Mouse (Mus musculus): ENCODE results near the gene Insig1. TPM values are rescaled to one million over a fixed set of nuclear protein-coding genes. Genes with fewer than 3 reads are reported as not detected.

Gene Insig1
- polyA plus RNA-seq, 1 experiment from 2014 or later: 57.6 TPM

- 14% methylated on average over 4 of the region's 4 CpGs for WGBS
- Histone ChIP-seq H3K36me3 (no peaks in the 10 kb centered on the region), H3K27me3 (no peaks in the 10 kb centered on the region), H3K27ac (no peak overlapping the region), H3K4me3 (no peak overlapping the region), H3K9me3 (no peaks in the 10 kb centered on the region), H3K4me2 (no peak overlapping the region), H3K9ac (no peak overlapping the region), H3K4me1 (no peaks in the 10 kb centered on the region)
- peak; percentile 43; the same call in 1 of the 2 replicates for ATAC-seq (ENCODE audit: borderline replicate concordance, extremely low read depth, low FRiP score, low TSS enrichment)
Observed at GRCm38 (mm10) chr5:28093874-28094273, 22.7 kb downstream of the Insig1 start.

- WGBS: 69% methylated on average over 3 of the region's 3 CpGs
Observed at GRCm38 (mm10) chr5:28094393-28094792, 23.2 kb downstream of the Insig1 start.

GRCm38 (mm10) chr5:28094846-28095245 lies 23.7 kb downstream of the Insig1 start:
- WGBS: 65% methylated on average over 6 of the region's 6 CpGs
- no peak overlapping the region for H3K27ac ChIP-seq
- no peak for ATAC-seq (ENCODE audit: borderline replicate concordance, extremely low read depth, low FRiP score, low TSS enrichment)

More at GRCm38 (mm10) chr5:28094393-28094792, 23.2 kb downstream of the Insig1 start:
- Histone ChIP-seq H3K27me3 (no peaks in the 10 kb centered on the region), H3K9me3 (no peaks in the 10 kb centered on the region), H3K4me1 (no peaks in the 10 kb centered on the region), H3K9ac (no peak overlapping the region), H3K4me2 (no peak overlapping the region), H3K4me3 (no peak overlapping the region), H3K27ac (no peak overlapping the region), H3K36me3 (no peaks in the 10 kb centered on the region)
- no peak for ATAC-seq (ENCODE audit: borderline replicate concordance, extremely low read depth, low FRiP score, low TSS enrichment)

GRCm38 (mm10) chr5:28095671-28096070 lies 24.5 kb downstream of the Insig1 start:
- H3K9me3 ChIP-seq: no peaks in the 10 kb centered on the region
- no peak overlapping the region for H3K4me3 ChIP-seq
- no peak overlapping the region for H3K4me2 ChIP-seq
- no peak for ATAC-seq (ENCODE audit: borderline replicate concordance, extremely low read depth, low FRiP score, low TSS enrichment)
- WGBS: 71% methylated on average over 2 of the region's 2 CpGs
- H3K27ac ChIP-seq: no peak overlapping the region
- H3K4me1 ChIP-seq: no peaks in the 10 kb centered on the region
- H3K36me3 ChIP-seq: no peaks in the 10 kb centered on the region
- no peaks in the 10 kb centered on the region for H3K27me3 ChIP-seq
- no peak overlapping the region for H3K9ac ChIP-seq

More at GRCm38 (mm10) chr5:28094846-28095245, 23.7 kb downstream of the Insig1 start:
- H3K4me2 ChIP-seq: no peak overlapping the region
- H3K4me1 ChIP-seq: no peaks in the 10 kb centered on the region
- H3K9me3 ChIP-seq: no peaks in the 10 kb centered on the region
- no peak overlapping the region for H3K9ac ChIP-seq
- no peaks in the 10 kb centered on the region for H3K36me3 ChIP-seq
- H3K4me3 ChIP-seq: no peak overlapping the region
- H3K27me3 ChIP-seq: no peaks in the 10 kb centered on the region

- Histone ChIP-seq H3K27me3 (no peaks in the 10 kb centered on the region), H3K4me3 (no peak overlapping the region), H3K4me1 (no peaks in the 10 kb centered on the region), H3K9me3 (no peaks in the 10 kb centered on the region; the same call in 1 of the 2 replicates), H3K27ac (no peak overlapping the region), H3K36me3 (no peaks in the 10 kb centered on the region), H3K9ac (no peak overlapping the region), H3K4me2 (no peak overlapping the region)
- 66% methylated on average over 4 of the region's 4 CpGs for WGBS
- ATAC-seq (ENCODE audit: borderline replicate concordance, extremely low read depth, low FRiP score, low TSS enrichment): no peak
Observed at GRCm38 (mm10) chr5:28106966-28107365, 35.8 kb downstream of the Insig1 start.

GRCm38 (mm10) chr5:28107974-28108373 lies 36.8 kb downstream of the Insig1 start:
- Histone ChIP-seq H3K36me3 (no peaks in the 10 kb centered on the region), H3K27me3 (no peaks in the 10 kb centered on the region), H3K4me2 (no peak overlapping the region), H3K9me3 (no peaks in the 10 kb centered on the region; the same call in 1 of the 2 replicates), H3K4me3 (no peak overlapping the region), H3K27ac (no peak overlapping the region), H3K4me1 (no peaks in the 10 kb centered on the region), H3K9ac (no peak overlapping the region)
- 78% methylated on average over 6 of the region's 6 CpGs for WGBS
- ATAC-seq (ENCODE audit: borderline replicate concordance, extremely low read depth, low FRiP score, low TSS enrichment): no peak

- no peak for ATAC-seq (ENCODE audit: borderline replicate concordance, extremely low read depth, low FRiP score, low TSS enrichment)
Observed at GRCm38 (mm10) chr5:28110881-28111280, 39.7 kb downstream of the Insig1 start.

GRCm38 (mm10) chr5:28117251-28117880 lies 46.2 kb downstream of the Insig1 start:
- H3K27ac ChIP-seq: no peak overlapping the region
- ATAC-seq (ENCODE audit: borderline replicate concordance, extremely low read depth, low FRiP score, low TSS enrichment): no peak
- H3K4me1 ChIP-seq: peaks cover 8% of the 10 kb centered on the region
- H3K36me3 ChIP-seq: no peaks in the 10 kb centered on the region
- peak overlapping the region; percentile 54; the same call in 1 of the 2 replicates for H3K4me2 ChIP-seq
- H3K9ac ChIP-seq: no peak overlapping the region
- H3K4me3 ChIP-seq: no peak overlapping the region
- H3K27me3 ChIP-seq: peaks cover 59% of the 10 kb centered on the region
- 8% methylated on average over 13 of the region's 13 CpGs for WGBS
- no peaks in the 10 kb centered on the region for H3K9me3 ChIP-seq

More at GRCm38 (mm10) chr5:28110881-28111280, 39.7 kb downstream of the Insig1 start:
- Histone ChIP-seq H3K4me2 (no peak overlapping the region), H3K9ac (no peak overlapping the region), H3K27me3 (no peaks in the 10 kb centered on the region; the same call in 1 of the 2 replicates), H3K4me3 (no peak overlapping the region), H3K9me3 (no peaks in the 10 kb centered on the region; the same call in 1 of the 2 replicates), H3K36me3 (no peaks in the 10 kb centered on the region), H3K27ac (no peak overlapping the region), H3K4me1 (no peaks in the 10 kb centered on the region)
- 53% methylated on average over 2 of the region's 2 CpGs for WGBS

GRCm38 (mm10) chr5:28117882-28118530 lies 46.8 kb downstream of the Insig1 start:
- H3K9me3 ChIP-seq: no peaks in the 10 kb centered on the region
- H3K4me3 ChIP-seq: peak overlapping the region; percentile 31
- no peak overlapping the region for H3K9ac ChIP-seq
- H3K4me1 ChIP-seq: peaks cover 8% of the 10 kb centered on the region
- no peak for ATAC-seq (ENCODE audit: borderline replicate concordance, extremely low read depth, low FRiP score, low TSS enrichment)
- H3K27me3 ChIP-seq: peaks cover 66% of the 10 kb centered on the region
- no peaks in the 10 kb centered on the region for H3K36me3 ChIP-seq
- no peak overlapping the region for H3K27ac ChIP-seq
- WGBS: under 1% methylated on average over 30 of the region's 30 CpGs
- peak overlapping the region; percentile 54 for H3K4me2 ChIP-seq

GRCm38 (mm10) chr5:28118531-28118925 lies 47.4 kb downstream of the Insig1 start:
- Histone ChIP-seq H3K4me3 (peak overlapping the region; percentile 31), H3K4me1 (peaks cover 11% of the 10 kb centered on the region), H3K27me3 (peaks cover 71% of the 10 kb centered on the region), H3K27ac (no peak overlapping the region), H3K4me2 (peak overlapping the region; percentile 54), H3K9me3 (no peaks in the 10 kb centered on the region), H3K9ac (no peak overlapping the region), H3K36me3 (no peaks in the 10 kb centered on the region)
- ATAC-seq (ENCODE audit: borderline replicate concordance, extremely low read depth, low FRiP score, low TSS enrichment): no peak
- WGBS: 2% methylated on average over 19 of the region's 19 CpGs

- 19% methylated on average over 3 of the region's 3 CpGs for WGBS
Observed at GRCm38 (mm10) chr5:28119576-28119975, 48.4 kb downstream of the Insig1 start.

More at GRCm38 (mm10) chr5:28119576-28119975, 48.4 kb downstream of the Insig1 start:
- Histone ChIP-seq H3K36me3 (no peaks in the 10 kb centered on the region), H3K9me3 (no peaks in the 10 kb centered on the region), H3K27me3 (peaks cover 81% of the 10 kb centered on the region), H3K27ac (no peak overlapping the region), H3K9ac (no peak overlapping the region), H3K4me2 (no peak overlapping the region), H3K4me1 (peaks cover 12% of the 10 kb centered on the region), H3K4me3 (no peak overlapping the region)
- no peak for ATAC-seq (ENCODE audit: borderline replicate concordance, extremely low read depth, low FRiP score, low TSS enrichment)

All from lung, embryonic 15.5 days (tissue).